Mouse (Mus musculus) ES-E14 (cell line): ENCODE data around the gene Cwc25. TPM values are rescaled to one million over a fixed set of nuclear protein-coding genes. Genes with fewer than 3 reads are reported as not detected.

Experiments
- DNase-seq: peaks from one replicate; pipeline ENCODE4 v3.0.0-alpha.2; 2013; ENCODE audit warnings: low read depth, low spot score
- H3K27ac ChIP-seq: 2 replicates; pipeline ENCODE4 v1.5.1; 2012; ENCODE audit warnings: low read depth, mild to moderate bottlenecking, low read length, moderate library complexity, mixed read lengths; ENCODE audit not compliant: poor library complexity, insufficient read depth, severe bottlenecking
- H3K36me3 ChIP-seq: 2 replicates; pipeline ENCODE4 v1.6.1; 2012; ENCODE audit warnings: mild to moderate bottlenecking, low read length, moderate library complexity, mixed read lengths; ENCODE audit not compliant: control insufficient read depth, poor library complexity, insufficient read depth, severe bottlenecking
- H3K4me1 ChIP-seq, 2 experiments: fragments of 150-350 bp in 1 of 2; sonication (generic) in 1 of 2; 2 replicates each; pipeline ENCODE4 v1.6.1; 2012; ENCODE audit warnings: low read length in 2 of 2, mild to moderate bottlenecking in 1 of 2, mixed read lengths in 1 of 2; ENCODE audit not compliant: control insufficient read depth in 2 of 2, insufficient read depth in 2 of 2, poor library complexity in 1 of 2
- H3K4me3 ChIP-seq, 2 experiments: fragments of 150-350 bp in 1 of 2; sonication (generic) in 1 of 2; 2 replicates each; pipeline ENCODE4 v1.5.1; 2012; ENCODE audit warnings: low read length in 2 of 2, low read depth in 1 of 2, mild to moderate bottlenecking in 1 of 2, mixed read lengths in 1 of 2; ENCODE audit not compliant: insufficient read depth in 1 of 2, poor library complexity in 1 of 2, severe bottlenecking in 1 of 2
- H3K9ac ChIP-seq: 2 replicates; pipeline ENCODE4 v1.6.1; 2012; ENCODE audit warnings: low read depth, mild to moderate bottlenecking, low read length, mixed read lengths; ENCODE audit not compliant: poor library complexity, insufficient read depth, severe bottlenecking
- H3K9me3 ChIP-seq: fragments of 150-350 bp; sonication (generic); 2 replicates; pipeline ENCODE4 v1.6.1; 2012; ENCODE audit warnings: low read depth, mild to moderate bottlenecking, low read length; ENCODE audit not compliant: control insufficient read depth, insufficient read depth
- CHD2 ChIP-seq: IDR thresholded peaks from 2 replicates; pipeline ENCODE4 v1.6.1; 2014; ENCODE audit warnings: mild to moderate bottlenecking, low read depth, low read length, inconsistent platforms
- HCFC1 ChIP-seq: IDR thresholded peaks from 2 replicates; pipeline ENCODE4 v1.6.1; 2012; ENCODE audit warnings: low read length, inconsistent platforms, borderline replicate concordance; ENCODE audit not compliant: insufficient read depth
- MAFK ChIP-seq: IDR thresholded peaks from 2 replicates; pipeline ENCODE4 v1.6.1; 2014; ENCODE audit warnings: mild to moderate bottlenecking, low read depth, low read length, inconsistent platforms; ENCODE audit not compliant: insufficient read depth
- ZC3H11A ChIP-seq: IDR thresholded peaks from 2 replicates; pipeline ENCODE4 v1.6.1; 2012; ENCODE audit warnings: low read depth, mild to moderate bottlenecking, inconsistent platforms, low read length, borderline replicate concordance
- ZNF384 ChIP-seq: IDR thresholded peaks from 2 replicates; pipeline ENCODE4 v1.6.1; 2012; ENCODE audit warnings: low read depth, low read length, inconsistent platforms
- in situ Hi-C, 2 experiments: fragments of 600-800 bp; cut with MboI; formaldehyde crosslinking; loops; one replicate each; pipeline ENCODE4 v1.15.1; 2025; ENCODE audit warnings: low sequenced_read_pairs in 2 of 2, inconsistent platforms in 1 of 2; ENCODE audit not compliant: unreplicated experiment in 2 of 2
- total RNA-seq: library from RNA; depleted of rRNA; stranded (reverse); fragments of 300-350 nt; gene quantifications from 2 replicates; pipeline ENCODE4 v1.2.3, GENCODE M21; 2012

Cwc25 gene
- total RNA-seq, 1 experiment: 18.5 TPM

DNA sequence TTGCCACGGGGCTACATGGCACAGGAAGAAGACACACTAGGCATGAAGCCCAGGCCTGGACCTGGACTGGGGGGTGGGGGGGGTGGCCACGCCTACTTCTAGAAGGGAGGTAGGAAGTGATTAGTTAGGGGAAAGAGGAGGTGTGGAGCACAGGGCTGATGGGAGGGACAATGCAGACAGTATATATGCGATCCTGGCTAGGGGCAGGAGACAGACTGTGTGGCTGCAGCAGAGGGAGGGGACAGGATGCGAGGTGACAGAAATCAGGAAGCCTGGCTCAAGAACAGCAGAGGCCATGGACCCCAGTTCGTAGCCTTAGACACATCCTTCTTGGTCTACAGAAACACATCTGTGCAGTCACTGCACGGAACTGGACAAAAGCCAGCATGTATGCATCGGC, 42.6 kb downstream of the Cwc25 start:
- H3K36me3 ChIP-seq: peaks cover 59% of the 10 kb centered on the region
- no peak for DNase-seq
- no peak overlapping the region for H3K9ac ChIP-seq
- no peaks in the 10 kb centered on the region for H3K4me1 ChIP-seq
- TF ChIP-seq ZNF384 (no peak), CHD2 (no peak), ZC3H11A (no peak), MAFK (no peak), HCFC1 (no peak)
- in situ Hi-C loops: no loop called here
- H3K4me3 ChIP-seq: no peak overlapping the region
- H3K9me3 ChIP-seq: no peaks in the 10 kb centered on the region
- no peak overlapping the region for H3K27ac ChIP-seq

DNA sequence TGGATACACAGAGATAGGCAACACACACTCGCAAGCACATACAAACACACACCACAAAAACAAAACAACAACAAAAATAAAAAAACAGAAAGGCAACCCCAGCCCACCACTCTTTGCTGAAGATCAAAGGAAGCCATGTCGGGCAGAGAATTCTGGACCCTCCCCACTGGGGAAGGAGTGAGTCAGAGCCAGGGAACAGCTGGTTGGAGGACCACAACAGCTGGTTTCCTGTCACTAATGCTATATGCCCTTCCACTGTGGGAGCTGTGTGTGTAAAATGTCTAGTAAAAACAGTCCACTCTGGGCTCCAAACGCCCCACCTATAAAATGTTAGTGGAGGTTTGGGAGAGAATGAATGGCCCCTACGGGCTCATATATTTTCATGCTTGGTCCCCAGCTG, 45.0 kb downstream of the Cwc25 start:
- H3K9me3 ChIP-seq: no peaks in the 10 kb centered on the region
- no peak overlapping the region for H3K27ac ChIP-seq
- DNase-seq: no peak
- H3K4me3 ChIP-seq: no peak overlapping the region
- in situ Hi-C loops: no loop called here
- peaks cover 0 to 6% of the 10 kb centered on the region in 2 experiments; a peak in 1 of 4 replicates for H3K4me1 ChIP-seq
- H3K36me3 ChIP-seq: peaks cover 60% of the 10 kb centered on the region
- no peak overlapping the region for H3K9ac ChIP-seq
- no peak for TF ChIP-seq CHD2
- no peak for TF ChIP-seq ZC3H11A
- no peak for TF ChIP-seq HCFC1
- no peak for TF ChIP-seq MAFK
- TF ChIP-seq ZNF384: no peak

DNA sequence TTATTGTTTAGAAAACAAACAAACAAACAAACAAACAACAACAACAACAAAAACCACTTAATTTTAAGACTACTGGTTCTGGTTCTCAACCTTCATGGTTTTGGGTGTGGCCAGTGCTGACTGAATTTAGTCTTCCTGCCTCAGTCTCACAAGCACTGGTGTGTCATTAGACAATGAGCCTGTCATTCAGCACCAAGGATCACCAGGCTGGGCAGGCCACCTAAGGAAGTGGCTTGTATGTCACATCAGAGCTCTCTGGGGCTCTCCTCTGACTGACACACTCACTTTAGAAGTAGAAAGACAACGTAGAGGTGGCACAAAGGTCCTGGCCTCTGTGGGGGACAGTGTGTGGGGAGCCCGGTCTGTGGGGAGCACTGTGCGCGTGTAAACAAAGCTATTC, 47.3 kb downstream of the Cwc25 start:
- in situ Hi-C loops: no loop called here
- DNase-seq: no peak
- Histone ChIP-seq H3K9me3 (no peaks in the 10 kb centered on the region), H3K4me3 (no peak overlapping the region), H3K27ac (no peak overlapping the region), H3K36me3 (peaks cover 49% of the 10 kb centered on the region), H3K4me1 (peaks cover 0 to 6% of the 10 kb centered on the region in 2 experiments; a peak in 1 of 4 replicates), H3K9ac (no peak overlapping the region)
- TF ChIP-seq ZC3H11A (no peak), CHD2 (no peak), ZNF384 (no peak), HCFC1 (no peak), MAFK (no peak)

GRCm38 (mm10) chr11:97718281-97718860, 48.0 kb downstream of the Cwc25 start:
- in situ Hi-C loops: no loop called here
- no peak for DNase-seq
- Histone ChIP-seq H3K9ac (no peak overlapping the region), H3K4me3 (no peak overlapping the region), H3K9me3 (no peaks in the 10 kb centered on the region), H3K27ac (no peak overlapping the region), H3K36me3 (peaks cover 46% of the 10 kb centered on the region), H3K4me1 (peaks cover 0 to 6% of the 10 kb centered on the region in 2 experiments; a peak in 1 of 4 replicates)
- TF ChIP-seq CHD2: no peak
- no peak for TF ChIP-seq MAFK
- no peak for TF ChIP-seq ZNF384
- no peak for TF ChIP-seq ZC3H11A
- no peak for TF ChIP-seq HCFC1
